29 mouse cellular contexts compared by ENCODE assay signal in genomic region chr13:45444220-45444619, GRCm38 (mm10). TPM values are rescaled to one million over a fixed set of nuclear protein-coding genes. Genes with fewer than 3 reads are reported as not detected.
A peak's percentile ranks its signal among the peaks of the same experiment; 100 is the strongest.
DNase-seq lines count a peak whose midpoint lies in the region; ATAC-seq and TF ChIP-seq lines count a peak whose summit lies in the region.
"Had no signal": no experiment of that assay in that cellular context is flagged by ENCODE, and none has a peak within 500 bp of the region (broad histone marks: within the 10 kb centered on the region; RNA-seq: fewer than 3 reads in every experiment).

No protein-coding gene starts in this region.

- no peak for ATAC-seq in hindbrain, postnatal 0 days
- no peak for ATAC-seq in lung, postnatal 0 days
- ATAC-seq: intestine, embryonic 15.5 days had no signal

- no peak overlapping the region for H3K27ac ChIP-seq in hindbrain, postnatal 0 days
- no peak overlapping the region for H3K27ac ChIP-seq in hindbrain, embryonic 10.5 days
- H3K27ac ChIP-seq in lung, postnatal 0 days (ENCODE audit: low read length), result peak overlapping the region; percentile 20; the same call in 1 of the 2 replicates
- peak overlapping the region; percentile 3; the same call in 1 of the 2 replicates for H3K27ac ChIP-seq in bone marrow, adult 2 months (ENCODE audit: control insufficient read depth, insufficient read depth, low read depth, low read length, poor library complexity)
- peak overlapping the region; percentile 8; the same call in 1 of the 2 replicates for H3K27ac ChIP-seq in embryonic facial prominence, embryonic 10.5 days (replicated peaks)
- H3K27ac ChIP-seq: embryonic facial prominence, embryonic 13.5 days; forebrain, embryonic 12.5 days; heart, embryonic 13.5 days; hindbrain, embryonic 15.5 days; intestine, embryonic 15.5 days; layer of hippocampus, adult 2 months; limb, embryonic 13.5 days had no signal

- H3K27me3 ChIP-seq in hindbrain, postnatal 0 days (ENCODE audit: insufficient read depth, low read length), result no peaks in the 10 kb centered on the region
- H3K27me3 ChIP-seq in hindbrain, embryonic 10.5 days (ENCODE audit: insufficient read depth, poor library complexity, severe bottlenecking), result no peaks in the 10 kb centered on the region
- H3K27me3 ChIP-seq in lung, postnatal 0 days (replicated peaks; ENCODE audit: insufficient read depth, low read length), result no peaks in the 10 kb centered on the region
- no peaks in the 10 kb centered on the region for H3K27me3 ChIP-seq in embryonic facial prominence, embryonic 10.5 days (replicated peaks; ENCODE audit: low read depth, poor library complexity, severe bottlenecking)
- H3K27me3 ChIP-seq: embryonic facial prominence, embryonic 13.5 days; heart, embryonic 13.5 days; hindbrain, embryonic 15.5 days; intestine, embryonic 15.5 days; limb, embryonic 13.5 days; megakaryocyte, embryonic 14.5 days had no signal

- H3K4me1 ChIP-seq in hindbrain, postnatal 0 days (ENCODE audit: insufficient read depth, low read length), result no peaks in the 10 kb centered on the region
- H3K4me1 ChIP-seq in hindbrain, embryonic 10.5 days (replicated peaks), result peaks cover 25% of the 10 kb centered on the region
- H3K4me1 ChIP-seq in lung, postnatal 0 days (ENCODE audit: insufficient read depth, low read depth, low read length), result peaks cover 6% of the 10 kb centered on the region; the same call in 1 of the 2 replicates
- peaks cover 7% of the 10 kb centered on the region; the same call in 1 of the 2 replicates for H3K4me1 ChIP-seq in bone marrow, adult 2 months (ENCODE audit: control insufficient read depth, insufficient read depth, low read length)
- peaks cover 32% of the 10 kb centered on the region for H3K4me1 ChIP-seq in embryonic facial prominence, embryonic 10.5 days
- H3K4me1 ChIP-seq: hindbrain, embryonic 15.5 days had no signal

- H3K4me3 ChIP-seq in hindbrain, postnatal 0 days (ENCODE audit: low read length), result no peak overlapping the region
- no peak overlapping the region for H3K4me3 ChIP-seq in hindbrain, embryonic 10.5 days
- no peak overlapping the region for H3K4me3 ChIP-seq in lung, postnatal 0 days (ENCODE audit: low read depth, low read length)
- no peak overlapping the region for H3K4me3 ChIP-seq in bone marrow, adult 2 months (replicated peaks; ENCODE audit: control insufficient read depth, low read depth, low read length)
- H3K4me3 ChIP-seq in embryonic facial prominence, embryonic 10.5 days, result no peak overlapping the region
- H3K4me3 ChIP-seq: embryonic facial prominence, embryonic 13.5 days; erythroblast, embryonic 14.5 days; forebrain, embryonic 12.5 days; heart, embryonic 13.5 days; hindbrain, embryonic 15.5 days; intestine, embryonic 15.5 days; layer of hippocampus, adult 2 months; limb, embryonic 13.5 days; myocyte had no signal

- no peaks in the 10 kb centered on the region for H3K9me3 ChIP-seq in hindbrain, postnatal 0 days (ENCODE audit: low read length)
- no peaks in the 10 kb centered on the region for H3K9me3 ChIP-seq in hindbrain, embryonic 10.5 days
- H3K9me3 ChIP-seq in lung, postnatal 0 days (ENCODE audit: low read length), result no peaks in the 10 kb centered on the region
- no peaks in the 10 kb centered on the region for H3K9me3 ChIP-seq in embryonic facial prominence, embryonic 10.5 days
- H3K9me3 ChIP-seq: embryonic facial prominence, embryonic 13.5 days; forebrain, embryonic 12.5 days; heart, embryonic 13.5 days; hindbrain, embryonic 15.5 days; intestine, embryonic 15.5 days; limb, embryonic 13.5 days; megakaryocyte, embryonic 14.5 days had no signal

- no peak for TF ChIP-seq POLR2A in bone marrow, adult 2 months (IDR thresholded peaks at IDR 0.05; ENCODE audit: borderline replicate concordance, control insufficient read depth, low read depth, low read length)

- no peaks in the 10 kb centered on the region for H3K36me3 ChIP-seq in hindbrain, postnatal 0 days (ENCODE audit: insufficient read depth, low read length)
- H3K36me3 ChIP-seq in hindbrain, embryonic 10.5 days, result no peaks in the 10 kb centered on the region
- no peaks in the 10 kb centered on the region for H3K36me3 ChIP-seq in lung, postnatal 0 days (ENCODE audit: insufficient read depth, low read length)
- no peaks in the 10 kb centered on the region for H3K36me3 ChIP-seq in embryonic facial prominence, embryonic 10.5 days (replicated peaks)
- H3K36me3 ChIP-seq: embryonic facial prominence, embryonic 13.5 days; forebrain, embryonic 12.5 days; heart, embryonic 13.5 days; hindbrain, embryonic 15.5 days; intestine, embryonic 15.5 days; limb, embryonic 13.5 days had no signal

- DNase-seq in hindbrain, postnatal 0 days (ENCODE audit: low spot score), result no peak
- DNase-seq in hindbrain, embryonic 10.5 days (ENCODE audit: low spot score), result no peak
- DNase-seq in lung, postnatal 0 days (ENCODE audit: low spot score), result no peak
- DNase-seq in lung, postnatal 10 days, result no peak
- DNase-seq in embryonic facial prominence, embryonic 10.5 days (ENCODE audit: low spot score), result no peak
- DNase-seq in Muller cell, postnatal 12 days (ENCODE audit: inconsistent ontology term), result no peak
- DNase-seq in heart, postnatal 4 days, result no peak
- DNase-seq: adrenal gland, postnatal 10 days; cerebellum, adult 11-12 months; cerebellum, postnatal 10 days; gastrocnemius, postnatal 10 days; heart, postnatal 36 days; kidney, adult 8-10 months; kidney, postnatal 14 days; lung, adult 2 months; lung, postnatal 36 days; midbrain, embryonic 14.5 days; thymus, postnatal 14 days had no signal

- H3K4me2 ChIP-seq in hindbrain, postnatal 0 days (ENCODE audit: low read depth, low read length), result no peak overlapping the region
- H3K4me2 ChIP-seq in lung, postnatal 0 days (replicated peaks; ENCODE audit: low read depth, low read length), result no peak overlapping the region
- H3K4me2 ChIP-seq: embryonic facial prominence, embryonic 13.5 days; forebrain, embryonic 12.5 days; heart, embryonic 13.5 days; hindbrain, embryonic 15.5 days; intestine, embryonic 15.5 days; limb, embryonic 13.5 days had no signal

- 0 out of 2 replicates have a peak overlapping the region, but pooled peaks have one; percentile 9 for H3K9ac ChIP-seq in hindbrain, postnatal 0 days (replicated peaks; ENCODE audit: low read length)
- no peak overlapping the region for H3K9ac ChIP-seq in lung, postnatal 0 days (replicated peaks; ENCODE audit: low read depth)
- H3K9ac ChIP-seq: embryonic facial prominence, embryonic 13.5 days; forebrain, embryonic 12.5 days; heart, embryonic 13.5 days; hindbrain, embryonic 15.5 days; intestine, embryonic 15.5 days; limb, embryonic 13.5 days had no signal

- TF ChIP-seq EP300 in lung, postnatal 0 days (IDR thresholded peaks at IDR 0.05), result no peak

- 75% methylated on average over 8 of the region's 8 CpGs for WGBS in hindbrain, postnatal 0 days
- WGBS in hindbrain, embryonic 10.5 days, result 81% methylated on average over 8 of the region's 8 CpGs
- WGBS in lung, postnatal 0 days, result 79% methylated on average over 8 of the region's 8 CpGs
- 64% methylated on average over 8 of the region's 8 CpGs for WGBS in bone marrow, adult 2 months
- WGBS in embryonic facial prominence, embryonic 10.5 days, result 67% methylated on average over 8 of the region's 8 CpGs

- TF ChIP-seq CTCF in hindbrain, postnatal 0 days (IDR thresholded peaks at IDR 0.05; ENCODE audit: low read depth), result no peak
- TF ChIP-seq CTCF in lung, postnatal 0 days (IDR thresholded peaks at IDR 0.05), result no peak
- no peak for TF ChIP-seq CTCF in bone marrow, adult 2 months (IDR thresholded peaks at IDR 0.05; ENCODE audit: control insufficient read depth, insufficient read depth, low read length)

RNA-seq across cellular contexts. Expression of gene Mylip, which starts 54.7 kb away (rescaled TPM):
- 13.0 and 15.1 TPM in 2 replicates for total RNA-seq in hindbrain, postnatal 0 days (2014; rRNA removed)
- 4.4 and 4.6 TPM in 2 replicates for polyA plus RNA-seq in hindbrain, postnatal 0 days (2015; fragmentation: Nextera tagmentation; extraction: Ambion mirVana)
- polyA plus RNA-seq in hindbrain, embryonic 10.5 days (2016; fragmentation: Nextera tagmentation; extraction: Ambion mirVana), result 8.0 and 8.1 TPM in 2 replicates
- polyA plus RNA-seq in lung, postnatal 0 days (2015; fragmentation: Nextera tagmentation; extraction: Ambion mirVana), result 6.8 and 9.3 TPM in 2 replicates
- 19.3 and 20.0 TPM in 2 replicates for polyA plus RNA-seq in bone marrow, adult 2 months (2011; ENCODE audit: insufficient read depth, insufficient read length, low replicate concordance, missing spikeins)
- polyA plus RNA-seq in embryonic facial prominence, embryonic 10.5 days (2016; fragmentation: Nextera tagmentation; extraction: Ambion mirVana), result 7.5 and 9.2 TPM in 2 replicates
- total RNA-seq in heart, postnatal 4 days (2021), result 1 to 10 TPM; 5.3 to 6.8 TPM

Comparison
In these comparisons a context has a peak if more than half of its experiments do, and no peak if none do; other contexts are left out.
1. H3K27ac ChIP-seq: peak in lung, postnatal 0 days (single experiment), bone marrow, adult 2 months (single experiment) and embryonic facial prominence, embryonic 10.5 days (single experiment); none in hindbrain, postnatal 0 days (single experiment) and hindbrain, embryonic 10.5 days (single experiment).